Mouse (Mus musculus) cortical plate, adult 2 months (tissue): Measurements from ENCODE around the gene Zfp821.

Experiments
- CTCF ChIP-seq: fragments of 200-500 bp; IDR thresholded peaks from 2 replicates; pipeline ENCODE4 v1.5.1; 2011; ENCODE audit warnings: mild to moderate bottlenecking, control low read depth, low read length; ENCODE audit not compliant: insufficient read depth; ENCODE audit errors: extremely low read depth
- POLR2A ChIP-seq: fragments of 200-500 bp; IDR thresholded peaks from 2 replicates; pipeline ENCODE4 v1.6.1; 2011; ENCODE audit warnings: mild to moderate bottlenecking, low read length, control low read depth; ENCODE audit not compliant: insufficient read depth; ENCODE audit errors: extremely low read depth

- no peak for TF ChIP-seq POLR2A
- no peak for TF ChIP-seq CTCF
Observed at GRCm38 (mm10) chr8:109662328-109662727, 43.0 kb upstream of the Zfp821 start.
